Mouse (Mus musculus): ENCODE data around the gene Gtf2f2.
"Not testable (repeated sequence)": the region's sequence is repeated elsewhere in the genome, so short reads cannot be mapped to it uniquely, and the experiment has no call there.

The Gtf2f2 gene

DNA sequence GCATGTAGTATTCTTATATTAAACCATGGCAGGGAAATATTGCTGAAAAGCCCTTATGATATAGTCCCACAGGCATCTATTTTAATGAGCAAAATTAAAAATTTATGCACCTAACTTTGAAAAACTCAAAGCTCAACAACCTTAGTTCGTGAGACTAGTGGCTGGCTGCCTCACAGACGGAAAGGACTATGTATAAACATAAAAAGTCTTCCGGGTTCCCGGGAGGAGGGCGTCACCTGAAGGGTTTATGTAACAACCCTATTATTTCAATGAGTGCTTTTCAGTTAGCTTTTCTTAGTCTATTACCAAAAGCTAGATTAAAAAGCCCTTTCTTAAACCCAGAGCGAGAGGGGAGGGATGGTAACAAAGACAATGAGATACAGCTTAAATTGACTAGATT is 98.7 kb downstream of the Gtf2f2 start:
- no peak for DNase-seq

DNA sequence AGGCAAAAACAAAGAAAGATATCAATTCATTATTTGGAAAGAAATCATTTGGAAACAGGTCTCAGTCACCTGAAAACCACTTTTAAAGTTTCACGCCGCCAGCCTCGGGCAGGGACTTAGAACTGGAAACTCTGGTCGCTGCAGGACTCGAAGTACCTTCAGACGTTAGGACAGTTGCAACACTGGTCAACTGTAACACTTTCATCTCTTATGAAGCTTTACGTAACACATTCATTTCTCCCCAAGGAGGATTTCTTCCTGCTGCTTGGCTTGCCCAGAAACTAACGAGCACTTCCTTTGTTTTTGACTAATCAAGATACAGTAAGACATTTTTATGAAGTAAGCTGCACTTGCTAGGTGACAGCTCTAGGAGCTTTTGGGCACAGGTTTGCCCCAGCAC is 103.7 kb downstream of the Gtf2f2 start:
- no peak for DNase-seq

DNA sequence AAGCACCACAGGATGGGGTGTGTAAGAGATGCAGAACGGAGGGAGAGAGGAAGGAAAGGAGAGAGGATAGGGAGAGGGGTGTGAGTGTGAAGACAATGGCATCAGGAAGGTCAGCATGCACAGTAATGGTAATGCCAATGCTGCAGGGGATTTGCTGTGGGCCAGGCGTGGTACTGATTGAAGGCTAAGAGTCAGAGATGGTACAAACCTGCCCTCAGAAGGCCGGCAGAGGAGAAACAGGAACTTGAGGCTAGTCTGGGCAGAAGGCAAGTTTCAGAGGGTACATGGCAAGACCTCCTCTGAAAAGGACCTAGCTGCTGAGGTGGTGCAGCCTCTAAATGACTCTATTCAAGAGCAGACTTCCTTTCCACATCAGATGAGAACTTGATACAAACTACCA is 105.7 kb downstream of the Gtf2f2 start:
- no peak for DNase-seq

DNA sequence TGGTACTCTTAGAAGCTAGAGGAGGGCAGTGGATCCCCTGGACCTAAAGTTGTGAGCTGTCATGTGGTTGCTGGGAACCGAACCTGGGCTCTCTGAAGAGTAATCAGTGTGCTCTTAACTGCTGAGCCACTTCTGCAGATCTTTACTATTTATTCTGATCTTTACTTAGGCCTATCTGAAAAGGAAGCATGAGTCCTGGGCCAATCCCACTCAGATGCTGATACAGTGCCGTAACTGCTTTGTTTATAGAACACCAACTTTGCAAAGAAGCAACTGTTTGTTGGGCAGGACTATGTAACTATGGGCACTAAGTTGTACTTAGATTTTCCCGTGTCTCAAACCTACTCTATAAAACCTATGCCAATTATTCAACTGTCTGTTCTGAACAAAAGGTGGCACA is 107.5 kb downstream of the Gtf2f2 start:
- no peak for DNase-seq

DNA sequence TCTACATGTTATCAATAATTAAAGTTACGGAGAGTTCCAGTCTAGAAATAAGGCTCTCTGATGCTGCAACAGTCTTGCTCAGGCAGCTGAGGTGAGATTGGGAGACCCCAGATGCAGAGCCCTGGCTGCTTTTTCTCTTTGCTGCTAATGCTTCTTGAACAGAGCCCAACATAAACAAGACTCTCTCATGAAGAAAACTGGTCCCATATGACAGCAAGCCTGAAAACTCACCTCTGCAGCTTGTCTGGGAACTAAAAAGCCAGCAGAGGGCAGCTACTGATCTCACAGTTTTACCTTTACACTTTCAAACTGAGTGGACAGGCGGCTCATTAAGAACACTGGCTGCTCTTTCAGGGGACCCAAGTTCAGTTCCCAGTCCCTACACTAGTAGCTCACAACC is 108.7 kb downstream of the Gtf2f2 start:
- no peak for DNase-seq

DNA sequence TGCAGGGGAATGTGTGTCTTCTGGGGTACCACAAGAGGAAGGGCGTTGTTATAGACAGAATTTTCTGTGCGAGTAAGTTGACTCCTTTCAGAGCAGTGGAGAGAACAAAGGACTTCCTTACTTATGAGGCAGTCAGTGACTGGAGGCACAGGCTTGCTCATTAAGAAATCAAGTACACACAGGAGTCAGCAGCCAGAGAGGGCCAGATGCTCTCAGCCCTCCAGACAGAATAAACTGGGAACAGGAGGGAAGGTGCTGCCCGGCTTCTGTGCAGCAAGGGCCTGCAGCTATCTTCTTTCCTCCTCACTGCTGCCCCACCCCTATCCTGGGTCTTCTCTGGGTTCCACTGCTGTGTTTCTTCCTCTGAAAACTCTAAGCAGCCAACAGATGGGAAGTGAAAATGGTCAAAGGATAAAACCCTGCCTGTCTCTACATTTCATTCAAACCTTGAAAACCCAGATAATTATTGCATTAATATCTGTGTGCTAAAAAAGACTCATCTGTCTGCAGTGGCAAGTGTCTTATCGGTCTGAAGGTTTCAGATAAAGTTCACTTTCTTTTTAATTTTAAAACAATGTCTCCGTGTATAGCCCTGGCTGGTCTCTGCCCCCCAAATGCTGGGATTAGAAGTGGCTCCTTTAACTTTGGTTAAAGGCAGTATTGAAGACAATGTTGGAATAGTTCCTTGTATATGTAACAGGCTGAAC is 109.7 kb downstream of the Gtf2f2 start:
- no peak for DNase-seq

DNA sequence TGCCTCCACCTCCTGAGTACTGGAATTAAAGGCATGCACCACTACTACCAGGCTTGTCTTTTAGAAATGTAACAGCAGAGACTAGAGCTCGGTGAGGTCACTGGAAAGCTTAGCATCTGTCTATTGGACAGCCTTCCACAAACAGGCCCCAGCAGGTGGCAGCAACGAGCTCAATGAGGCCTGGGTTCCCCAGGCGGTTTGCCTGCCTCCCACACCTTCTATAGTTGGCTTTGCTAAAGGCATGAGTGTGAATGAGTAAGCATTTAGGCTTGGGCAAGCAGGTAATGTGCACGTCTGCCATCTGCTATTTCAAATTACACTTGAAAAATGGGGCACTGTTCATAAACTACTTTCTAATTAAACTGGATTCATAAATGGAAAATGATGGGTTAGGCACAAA is 111.1 kb downstream of the Gtf2f2 start:
- peak; percentile 58 to 76 for DNase-seq

DNA sequence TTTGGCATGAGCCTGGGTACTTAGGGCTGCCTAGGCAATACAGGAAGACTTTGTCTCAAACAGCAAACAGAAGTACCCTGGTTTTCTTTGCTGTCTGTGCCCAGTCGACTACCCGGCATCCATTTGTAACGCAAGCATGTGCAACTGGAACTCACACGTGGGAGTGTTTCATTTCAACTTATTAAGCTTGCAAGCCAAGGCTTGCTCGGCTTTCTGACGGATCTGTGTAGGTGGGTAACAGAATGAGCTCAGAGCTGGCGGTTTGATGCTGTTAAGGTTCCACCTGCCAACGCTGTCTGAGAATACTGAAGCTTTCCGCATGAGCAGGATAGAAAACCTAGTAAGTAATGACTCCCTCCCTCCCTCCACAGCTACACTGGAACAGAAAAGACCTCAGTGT is 118.5 kb downstream of the Gtf2f2 start:
- no peak for DNase-seq

DNA sequence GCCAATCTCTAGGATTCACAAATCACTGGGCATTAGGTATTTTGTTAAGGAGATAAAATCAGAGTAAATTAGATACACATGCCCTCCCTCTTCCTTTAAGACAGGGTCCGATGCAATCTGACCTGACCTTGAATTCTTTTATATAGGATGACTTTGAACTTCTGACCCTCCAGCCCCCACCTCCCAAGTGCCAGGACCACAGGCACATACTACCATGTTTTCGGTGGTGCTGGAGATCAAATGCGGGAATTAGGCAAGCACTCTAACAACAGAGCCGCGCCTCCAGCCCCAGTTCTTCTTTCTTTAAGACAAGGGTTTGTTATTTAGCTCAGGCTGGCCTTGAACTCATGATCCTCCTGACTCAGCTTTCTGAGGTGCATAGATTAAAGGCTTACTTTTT is 126.8 kb downstream of the Gtf2f2 start:
- no peak for DNase-seq

DNA sequence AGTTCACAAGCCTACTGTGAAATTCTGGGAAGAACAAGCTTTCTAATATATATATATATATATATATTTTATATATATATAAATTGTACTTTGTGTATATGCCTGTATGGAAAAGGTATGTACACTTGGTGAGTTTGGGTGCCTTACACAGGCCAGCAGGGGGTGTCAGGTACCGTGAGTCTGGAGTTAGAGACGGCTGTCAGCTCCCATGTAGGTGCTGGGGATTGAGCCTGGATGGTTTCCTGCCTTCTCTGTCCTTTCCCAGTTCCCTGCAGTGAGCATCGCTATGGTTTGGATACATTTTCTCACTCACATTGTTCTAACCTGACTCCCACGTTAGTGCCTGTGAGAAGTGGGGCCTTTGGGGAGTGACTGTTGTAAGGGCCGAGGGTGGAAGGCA is 127.3 kb downstream of the Gtf2f2 start:
- DNase-seq = no peak

DNA sequence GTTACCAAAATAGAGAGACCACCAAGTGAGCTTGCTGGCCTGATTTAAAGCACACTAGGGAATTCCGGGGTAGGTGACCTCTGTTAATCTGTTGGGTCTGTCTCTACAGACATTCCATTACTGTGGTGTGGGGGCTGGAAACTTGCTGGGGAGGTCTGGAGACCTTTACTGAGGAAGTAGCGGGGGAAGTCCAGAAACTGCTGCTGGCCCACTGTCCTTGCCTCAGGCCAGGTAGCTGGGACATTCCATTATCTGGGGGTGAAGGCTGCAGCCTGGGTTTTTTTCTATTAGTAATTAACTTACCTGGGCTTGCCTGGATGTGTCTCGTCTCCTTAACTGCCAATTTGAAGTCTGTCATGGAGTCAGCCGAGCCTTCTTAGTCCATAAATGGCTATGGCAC is 128.8 kb downstream of the Gtf2f2 start:
- peak in 1 of 2 experiments; percentile 28 for DNase-seq

DNA sequence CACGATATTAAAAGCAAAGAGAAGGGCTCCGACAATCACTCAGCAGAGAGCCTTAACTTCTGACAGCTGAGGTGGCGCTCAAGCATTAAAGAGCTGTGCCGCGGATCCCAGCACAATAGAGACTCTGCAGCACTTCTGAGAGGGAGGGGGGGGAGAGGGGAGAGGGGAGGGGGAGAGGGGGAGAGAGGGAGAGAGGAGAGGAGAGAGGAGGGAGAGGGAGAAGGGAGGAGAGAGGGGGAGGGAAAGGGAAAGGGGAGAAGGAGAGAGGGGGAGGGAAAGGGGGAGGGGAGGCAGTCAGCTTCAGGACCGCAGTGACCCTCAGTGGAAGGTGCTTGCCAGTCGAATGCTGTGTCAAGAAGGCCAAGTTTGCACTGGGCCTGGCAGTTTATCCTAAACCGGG is 131.7 kb downstream of the Gtf2f2 start:
- no peak for DNase-seq

DNA sequence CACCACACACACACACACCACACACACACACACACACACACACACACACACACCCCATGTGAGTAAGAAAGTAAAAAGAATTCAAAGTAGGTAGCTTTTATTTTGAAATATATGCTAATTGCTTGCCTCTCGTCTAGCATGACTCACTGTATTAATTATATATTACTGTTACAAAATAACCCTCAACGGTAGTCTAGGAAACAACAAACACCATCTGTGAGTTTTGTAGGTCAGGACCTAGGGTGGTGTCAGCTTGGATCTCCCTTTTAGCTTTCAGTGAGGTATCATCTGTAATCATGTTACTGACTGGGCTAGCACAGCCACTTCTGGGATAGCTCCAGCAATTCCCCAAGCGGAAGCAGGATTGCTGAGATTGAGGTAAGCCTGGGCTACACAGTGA is 133.4 kb downstream of the Gtf2f2 start:
- DNase-seq = no peak

DNA sequence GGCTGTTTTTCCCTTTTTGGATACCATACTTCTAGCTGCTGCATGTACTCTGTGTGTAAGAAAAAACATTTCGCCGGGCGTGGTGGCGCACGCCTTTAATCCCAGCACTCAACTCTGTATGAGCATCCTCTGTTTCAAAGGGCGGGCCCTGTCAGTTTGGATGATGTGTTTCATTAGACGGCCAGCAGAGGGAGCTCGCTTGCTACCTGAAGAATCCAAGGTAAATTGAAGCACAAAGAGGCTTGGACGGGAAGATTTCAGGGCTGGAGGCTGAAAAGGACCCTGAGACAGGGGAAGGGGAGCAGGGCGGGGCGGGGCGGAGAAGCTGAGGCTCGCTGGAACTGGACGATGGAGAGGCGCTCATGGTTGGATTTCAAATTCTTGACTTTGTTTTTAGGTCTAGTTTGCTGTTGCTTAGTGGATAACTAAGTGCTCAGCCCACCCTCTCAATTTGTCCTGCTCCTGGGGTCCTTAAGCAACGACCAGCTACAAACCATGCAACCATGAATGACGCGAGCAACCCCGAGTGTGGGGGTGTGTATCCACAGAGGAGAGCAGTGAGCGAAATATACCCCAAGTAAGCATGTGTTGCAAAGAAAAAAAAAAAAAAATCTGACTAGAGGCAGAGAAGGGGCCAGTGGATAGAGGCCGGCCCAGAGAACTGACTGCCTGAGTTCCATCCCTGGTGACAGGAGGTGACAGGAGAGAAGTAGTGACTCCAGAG is 134.2 kb downstream of the Gtf2f2 start:
- peak; percentile 58 to 80 for DNase-seq

DNA sequence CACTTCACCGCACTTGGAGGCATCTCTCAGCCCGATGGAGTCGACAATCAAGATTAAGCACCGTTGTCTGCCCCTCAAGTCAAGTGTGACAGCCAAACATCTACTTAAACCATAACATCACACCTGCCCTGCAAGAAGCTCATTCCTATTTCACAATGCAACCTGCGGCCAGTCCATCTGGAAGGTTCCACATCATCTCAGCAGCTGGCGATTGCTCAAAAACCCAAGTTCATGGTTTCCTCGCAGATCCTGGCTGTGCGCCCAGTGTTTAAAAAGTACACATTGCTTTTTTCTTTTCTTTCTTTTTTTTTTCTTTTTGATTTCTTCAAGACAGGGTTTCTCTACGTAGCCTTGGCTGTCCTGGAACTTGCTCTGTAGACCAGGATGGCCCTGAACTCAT is 137.1 kb downstream of the Gtf2f2 start:
- peak; percentile 38 to 74 for DNase-seq

DNA sequence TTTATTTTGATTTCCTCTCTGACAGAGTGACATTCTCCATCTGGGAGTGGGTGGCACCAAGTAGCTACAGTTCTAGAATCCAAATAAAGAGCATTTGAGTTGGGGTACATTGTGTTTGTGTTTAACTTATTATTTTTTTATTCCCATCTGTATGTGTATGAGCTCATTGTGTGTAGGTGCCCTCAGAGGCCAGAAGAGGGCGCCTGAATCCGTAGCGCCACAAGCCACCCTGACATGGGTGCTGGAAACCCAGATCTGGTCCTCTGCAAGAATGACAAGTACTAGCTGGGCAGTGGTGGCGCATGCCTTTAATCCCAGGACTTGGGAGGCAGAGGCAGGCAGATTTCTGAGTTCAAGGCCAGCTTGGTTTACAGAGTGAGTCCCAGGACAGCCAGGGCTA is 138.9 kb downstream of the Gtf2f2 start:
- DNase-seq = no peak

DNA sequence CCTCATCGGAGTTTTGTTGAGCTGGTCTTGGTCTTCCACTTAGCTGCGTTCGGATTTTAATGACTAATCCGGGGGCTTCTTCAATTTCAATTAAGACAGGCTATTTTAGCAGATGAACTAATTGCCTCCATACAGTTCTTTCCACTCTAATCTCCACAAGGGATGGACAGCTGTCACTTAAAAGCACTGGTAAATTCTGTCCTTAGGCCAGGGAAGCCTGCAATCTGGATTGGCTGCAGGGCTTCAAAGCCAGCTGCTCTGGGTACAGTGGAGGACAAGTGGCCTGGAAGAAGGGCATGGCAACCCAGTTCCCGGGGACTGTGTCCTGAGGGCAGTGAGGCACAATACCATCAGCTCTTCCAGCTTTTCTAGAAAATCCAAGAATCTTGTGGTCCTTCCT is 139.6 kb downstream of the Gtf2f2 start:
- DNase-seq = no peak

DNA sequence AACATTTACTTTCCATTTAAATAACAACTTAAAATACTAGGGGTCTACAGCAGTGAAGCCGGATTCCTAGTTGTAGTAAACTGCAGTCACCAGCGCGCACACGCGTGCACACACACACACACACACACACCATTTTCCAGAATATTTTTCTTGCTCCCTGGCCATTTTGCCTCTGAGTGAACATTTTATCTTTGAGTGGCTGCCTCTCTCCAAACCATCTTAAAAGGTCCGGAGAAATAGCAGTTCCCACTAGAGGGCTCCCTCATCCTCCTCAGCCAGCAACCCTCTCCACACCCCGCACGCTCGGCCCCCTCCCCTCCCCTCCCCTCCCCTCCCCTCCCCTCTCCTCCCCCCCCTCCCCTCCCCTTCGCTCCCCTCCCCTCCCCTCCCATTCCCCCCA is 140.0 kb downstream of the Gtf2f2 start:
- DNase-seq = peak in 1 of 2 experiments; percentile 46

DNA sequence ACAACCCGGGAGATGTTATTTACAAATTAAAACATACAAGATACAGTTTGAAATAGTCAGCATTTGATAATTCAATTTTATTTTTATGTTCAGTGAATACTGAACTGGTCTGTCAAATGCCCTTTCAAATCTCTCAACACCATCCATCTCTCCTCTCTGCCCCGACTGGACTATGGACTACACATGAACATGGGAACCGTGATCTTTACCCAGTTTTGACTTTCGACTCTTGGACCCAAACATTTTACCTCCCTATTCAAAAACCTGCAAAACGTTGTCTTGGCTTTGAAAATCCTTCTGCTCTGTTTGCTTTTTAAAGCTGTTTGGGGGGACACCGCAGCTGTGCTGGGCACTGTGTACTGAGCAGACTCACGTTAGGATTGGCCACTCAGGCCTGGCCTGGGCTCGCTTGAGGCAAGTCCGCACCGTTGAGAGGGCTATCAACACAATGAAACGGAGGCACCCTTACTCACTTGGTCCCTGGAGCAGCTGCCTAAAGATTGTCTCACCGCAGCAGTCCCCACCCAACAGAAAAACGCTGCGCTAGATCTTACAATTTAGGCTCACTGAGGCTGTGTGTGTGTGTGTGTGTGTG is 140.8 kb downstream of the Gtf2f2 start:
- DNase-seq = peak; percentile 30 to 43

DNA sequence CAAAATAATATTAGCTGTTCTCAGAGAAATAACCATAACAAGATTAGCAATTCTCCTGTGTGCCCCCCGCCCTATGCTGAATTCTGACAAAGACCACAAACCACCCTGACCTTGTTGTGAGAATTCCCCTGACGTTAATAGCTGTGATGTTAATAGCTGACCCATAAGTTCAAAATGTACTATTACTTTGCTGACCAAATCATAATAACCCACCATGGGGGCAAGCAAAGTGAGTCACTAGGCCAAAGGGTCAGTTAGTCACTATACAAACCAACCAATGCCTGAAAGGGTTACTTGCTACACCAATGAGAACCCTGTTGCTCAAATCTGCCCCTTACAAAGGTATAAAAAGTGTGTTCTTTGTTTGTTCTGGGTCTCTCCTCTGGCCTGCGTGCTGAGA is 142.6 kb downstream of the Gtf2f2 start:
- not testable (repeated sequence) for DNase-seq

DNA sequence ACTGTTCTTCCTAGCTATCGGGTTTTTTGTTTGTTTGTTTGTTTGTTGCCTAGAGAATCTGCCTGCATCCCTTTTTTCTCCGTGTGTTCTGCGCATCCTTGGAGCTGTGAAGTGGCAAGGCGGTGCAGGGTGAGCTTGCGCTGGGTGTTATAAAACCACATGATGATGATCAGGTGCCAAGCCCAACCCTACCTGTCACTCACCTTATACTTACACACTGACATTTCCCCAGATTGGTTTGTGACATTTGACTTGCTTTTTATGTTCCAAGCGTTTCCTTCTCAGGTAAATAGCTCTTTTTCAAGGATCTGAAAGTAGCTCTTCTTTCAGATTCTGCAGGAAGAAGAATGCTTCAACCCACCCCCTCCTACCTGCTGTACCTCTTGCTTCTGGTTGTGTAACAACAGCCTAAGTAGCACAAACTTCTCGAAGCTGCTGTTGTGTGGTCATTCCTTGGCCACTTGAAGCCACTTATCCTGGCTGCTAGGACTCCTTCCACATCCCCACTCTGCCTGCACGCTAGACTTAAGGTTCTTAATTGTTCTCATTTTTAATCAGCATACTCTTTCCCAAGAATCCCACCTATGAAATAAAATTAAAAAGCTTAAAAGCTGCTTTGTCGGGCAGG is 143.8 kb downstream of the Gtf2f2 start:
- DNase-seq = no peak

DNA sequence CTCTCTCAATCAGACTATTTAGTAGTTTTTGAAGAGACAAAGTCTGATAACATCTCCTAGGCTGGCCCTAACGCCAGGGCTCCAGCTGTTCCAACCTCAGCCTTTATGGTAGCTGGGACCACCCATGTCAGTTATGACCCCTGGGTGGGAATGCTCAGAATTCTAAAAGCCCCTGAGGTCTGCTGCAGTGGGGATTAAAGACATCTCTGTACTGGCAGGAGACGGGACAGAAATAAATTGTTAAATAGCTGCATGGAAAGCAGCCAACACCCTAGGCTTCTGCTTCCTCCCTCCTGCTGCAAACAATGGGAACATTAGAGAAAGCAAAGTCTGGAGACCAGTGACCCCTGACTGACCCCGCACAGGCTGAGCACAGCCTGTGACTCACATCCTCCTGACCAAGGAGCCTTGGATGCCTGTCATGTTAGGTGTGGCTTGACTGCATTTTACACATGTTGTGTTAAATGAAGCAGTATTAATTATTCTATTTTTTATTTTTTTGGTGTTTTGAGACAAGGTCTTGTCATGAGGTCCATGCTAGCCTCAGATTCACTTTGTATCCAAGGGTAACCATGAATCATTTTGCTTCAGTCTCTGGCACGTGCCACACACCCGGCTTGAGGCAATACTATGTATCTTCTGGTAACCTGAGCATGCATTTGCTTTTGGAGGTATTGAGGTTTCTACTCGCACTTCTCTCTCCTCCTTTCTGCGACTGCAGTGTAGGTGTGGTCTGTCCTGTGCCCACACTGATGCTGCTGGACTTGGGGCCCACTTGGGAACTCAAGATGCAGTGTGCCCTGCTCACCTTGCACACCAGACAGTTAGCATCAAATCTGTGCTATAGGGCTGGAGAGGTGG is 146.9 kb downstream of the Gtf2f2 start:
- DNase-seq = peak; percentile 84 to 86

DNA sequence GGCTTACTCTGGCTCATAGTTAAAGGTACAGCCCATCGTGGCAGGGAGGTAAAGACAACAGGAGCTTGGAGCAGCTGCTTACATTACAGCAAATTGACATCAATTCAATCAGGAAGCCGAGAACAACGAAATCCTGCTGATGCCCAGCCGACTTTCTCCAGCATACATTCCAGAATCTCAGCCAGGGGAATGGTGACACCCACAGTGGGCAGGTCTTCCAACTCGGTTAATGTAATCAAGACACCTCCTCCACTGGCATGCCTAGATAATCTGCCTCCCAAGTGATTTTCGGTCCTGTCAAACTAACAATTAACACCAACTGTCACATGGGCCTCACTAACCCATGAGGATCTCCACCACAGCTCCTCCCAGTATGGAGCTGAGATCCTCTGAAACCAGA is 148.0 kb downstream of the Gtf2f2 start:
- DNase-seq = no peak
